Mouse (Mus musculus): Measurements from ENCODE around the gene Xirp1.
A peak's percentile ranks its signal among the peaks of the same experiment; 100 is the strongest.
"Not testable (repeated sequence)": the region's sequence is repeated elsewhere in the genome, so short reads cannot be mapped to it uniquely, and the experiment has no call there.

Gene Xirp1

GRCm38 (mm10) chr9:120016956-120017355 lies 6.4 kb downstream of the Xirp1 start:
- no peak for DNase-seq

- no peak for DNase-seq
These were observed 8.6 kb downstream of the Xirp1 start for GRCm38 (mm10) chr9:120014828-120015227.

DNA sequence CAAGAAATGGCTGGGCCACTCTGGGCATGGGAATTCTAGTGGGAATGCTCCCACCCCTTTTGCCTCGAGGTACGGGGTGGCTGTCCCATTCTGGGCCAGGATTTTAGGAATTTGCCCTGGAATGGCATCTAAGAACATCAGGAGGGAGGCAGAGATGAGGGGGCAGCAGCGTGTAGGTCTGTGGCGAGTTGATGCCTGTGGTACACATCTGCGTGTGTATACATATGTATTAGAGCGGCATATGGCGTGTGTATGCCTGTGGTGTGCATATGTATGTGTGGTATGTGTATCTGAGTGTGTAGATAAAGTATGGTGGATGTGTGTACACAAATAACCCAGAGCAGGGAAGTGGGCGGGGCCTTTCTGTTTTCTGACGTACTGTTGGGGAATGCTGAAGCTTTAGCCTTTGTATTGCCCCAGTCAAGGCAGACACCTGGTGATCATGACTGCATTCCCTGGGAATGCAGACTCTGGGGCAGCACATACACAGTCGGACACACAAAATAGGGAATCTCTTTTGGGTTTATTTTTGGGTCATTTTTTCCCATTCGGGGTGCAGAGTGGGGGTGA lies 10.1 kb downstream of the Xirp1 start:
- no peak for DNase-seq

- DNase-seq, result no peak
These were observed 10.6 kb downstream of the Xirp1 start for GRCm38 (mm10) chr9:120012781-120013180.

DNA sequence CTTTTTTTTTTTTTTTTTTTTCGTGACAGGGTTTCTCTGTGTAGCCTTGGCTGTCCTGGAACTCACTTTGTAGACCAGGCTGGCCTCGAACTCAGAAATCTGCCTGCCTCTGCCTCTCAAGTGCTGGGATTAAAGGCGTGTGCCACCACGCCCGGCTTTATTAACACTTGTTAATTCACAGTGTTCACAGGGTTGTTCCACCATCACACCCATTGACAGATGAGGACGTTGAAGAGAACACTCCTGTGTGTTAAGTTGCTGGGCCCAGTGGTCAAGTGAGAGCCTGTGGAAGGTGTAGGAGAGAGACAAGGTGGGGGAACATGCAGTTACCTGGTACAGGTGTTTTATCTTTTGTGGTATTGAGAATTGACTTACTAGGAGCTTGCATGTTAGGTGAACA lies 11.2 kb downstream of the Xirp1 start:
- DNase-seq, result not testable (repeated sequence)

GRCm38 (mm10) chr9:120011533-120011932 lies 11.9 kb downstream of the Xirp1 start:
- no peak for DNase-seq

- peak; percentile 100 for DNase-seq
These were observed 12.5 kb downstream of the Xirp1 start for GRCm38 (mm10) chr9:120010781-120011511.

DNA sequence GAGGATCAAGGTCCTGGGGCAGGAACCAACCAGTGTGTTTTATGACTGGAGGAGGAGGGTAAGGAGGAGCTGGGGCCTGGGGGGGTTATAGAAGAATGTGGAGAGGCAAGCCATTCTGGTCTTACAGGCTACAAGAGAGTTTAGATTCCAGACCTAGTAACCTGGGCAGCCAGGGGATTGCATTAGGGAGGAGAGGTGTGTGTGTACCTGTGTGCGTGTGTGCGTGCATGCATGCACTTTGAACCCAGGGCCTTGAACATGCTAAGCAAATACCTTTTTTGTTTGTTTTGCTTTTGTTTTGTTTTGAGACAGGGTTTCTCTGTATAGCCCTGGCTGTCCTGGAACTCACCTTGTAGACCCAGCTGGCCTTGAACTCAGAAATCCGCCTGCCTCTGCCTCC lies 13.5 kb downstream of the Xirp1 start:
- no peak for DNase-seq

- no peak for DNase-seq
These were observed 14.1 kb downstream of the Xirp1 start for GRCm38 (mm10) chr9:120009226-120009841.

- DNase-seq, result no peak
These were observed 15.6 kb downstream of the Xirp1 start for GRCm38 (mm10) chr9:120007833-120008232.

GRCm38 (mm10) chr9:120005936-120006335 lies 17.5 kb downstream of the Xirp1 start:
- DNase-seq, result no peak

DNA sequence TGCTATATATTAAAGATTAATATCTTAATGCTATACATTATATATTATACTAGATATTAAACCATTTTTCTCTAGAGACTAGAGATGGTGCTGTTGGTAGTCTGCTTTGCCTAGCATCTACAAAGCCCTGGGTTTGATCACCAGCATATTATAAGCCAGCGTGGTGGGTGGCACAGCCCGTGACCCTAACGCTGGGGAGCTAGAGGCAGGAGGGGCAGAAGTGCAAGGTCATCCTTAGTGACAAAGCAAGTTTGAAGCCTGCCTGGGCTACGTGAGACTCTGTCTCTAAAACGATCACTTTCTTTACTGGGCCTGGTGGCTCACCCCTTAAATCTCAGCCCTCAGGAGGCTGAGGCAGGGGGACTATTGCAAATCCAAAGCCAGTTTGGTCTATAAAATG lies 20.5 kb downstream of the Xirp1 start:
- no peak for DNase-seq

GRCm38 (mm10) chr9:120001945-120002725 lies 21.3 kb downstream of the Xirp1 start:
- DNase-seq, result peak; percentile 94

- peak; percentile 42 for DNase-seq
These were observed 22.6 kb downstream of the Xirp1 start for GRCm38 (mm10) chr9:120000761-120001160.

DNA sequence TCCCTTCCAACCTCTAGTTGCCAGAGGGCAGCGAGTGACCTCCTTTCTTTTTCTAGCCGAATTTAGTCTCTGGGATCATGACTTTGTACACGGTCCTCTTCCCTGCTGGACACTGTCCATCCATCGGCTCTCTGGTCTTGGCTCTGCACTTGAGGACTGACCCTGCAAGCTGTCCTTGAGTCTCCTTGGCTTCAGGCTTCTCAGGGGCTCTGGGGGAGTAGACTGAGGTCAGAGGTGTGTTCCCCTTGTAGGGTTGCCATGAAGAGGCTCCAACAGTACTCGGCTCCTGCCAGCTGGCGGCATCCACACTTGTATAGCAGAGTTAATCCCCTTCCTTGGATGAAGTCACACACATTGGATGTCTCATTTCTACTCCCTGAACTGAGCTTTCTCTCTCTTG lies 23.8 kb downstream of the Xirp1 start:
- DNase-seq, result no peak

DNA sequence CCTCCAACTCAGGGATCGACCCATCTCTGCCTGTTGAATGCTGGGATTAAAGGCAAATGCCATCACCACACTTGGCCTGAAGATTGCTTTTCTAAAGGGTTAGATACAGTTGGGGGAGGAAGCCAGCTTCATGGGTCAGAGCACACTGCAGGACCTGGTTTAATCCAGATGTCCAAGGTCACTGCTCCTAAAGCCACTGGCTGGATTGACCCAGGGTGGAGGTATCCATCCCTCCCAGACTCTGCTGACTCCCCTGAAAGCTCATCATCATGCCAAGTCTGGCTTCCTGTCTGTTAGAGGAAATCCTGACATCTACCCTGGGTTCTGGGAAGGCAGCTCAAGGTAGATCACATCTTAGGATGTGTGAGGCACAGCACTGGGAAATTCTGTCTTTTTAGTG lies 24.6 kb downstream of the Xirp1 start:
- DNase-seq, result no peak

DNA sequence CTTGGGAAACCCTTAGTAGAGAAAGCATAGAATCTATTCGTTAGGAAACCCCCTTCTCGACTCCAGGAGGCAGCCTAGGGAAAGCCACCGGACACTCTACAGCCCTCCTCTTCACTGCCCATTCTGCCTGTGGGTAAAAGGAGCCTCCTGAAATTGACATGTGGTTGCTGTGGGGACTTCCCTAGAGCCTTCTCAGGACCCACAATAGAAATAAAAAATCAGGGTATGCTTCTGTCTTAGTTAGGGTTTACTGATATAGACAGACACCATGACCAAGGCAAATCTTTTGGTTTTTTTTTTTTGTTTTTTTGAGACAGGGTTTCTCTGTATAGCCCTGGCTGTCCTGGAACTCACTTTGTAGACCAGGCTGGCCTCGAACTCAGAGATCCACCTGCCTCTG lies 27.3 kb downstream of the Xirp1 start:
- no peak for DNase-seq

DNA sequence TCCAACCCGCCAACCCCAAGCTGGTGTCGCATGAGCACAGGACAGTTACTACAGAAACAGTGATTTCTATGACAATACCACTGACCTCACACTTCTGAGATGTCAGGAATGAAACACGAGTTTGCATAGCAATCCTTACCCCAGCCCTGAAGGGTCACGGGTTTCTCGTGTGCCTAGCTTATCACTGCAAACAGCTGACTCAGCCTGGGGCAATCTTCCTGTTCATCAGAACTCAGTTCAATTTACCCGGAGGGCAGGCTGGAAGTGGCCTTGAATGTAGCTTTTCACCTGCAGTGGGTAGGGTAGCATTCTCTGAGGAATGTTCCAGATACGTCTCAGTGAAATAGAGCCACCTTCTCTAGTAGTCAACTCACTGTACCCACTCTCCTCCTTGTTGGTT lies 29.2 kb downstream of the Xirp1 start:
- DNase-seq, result no peak

DNA sequence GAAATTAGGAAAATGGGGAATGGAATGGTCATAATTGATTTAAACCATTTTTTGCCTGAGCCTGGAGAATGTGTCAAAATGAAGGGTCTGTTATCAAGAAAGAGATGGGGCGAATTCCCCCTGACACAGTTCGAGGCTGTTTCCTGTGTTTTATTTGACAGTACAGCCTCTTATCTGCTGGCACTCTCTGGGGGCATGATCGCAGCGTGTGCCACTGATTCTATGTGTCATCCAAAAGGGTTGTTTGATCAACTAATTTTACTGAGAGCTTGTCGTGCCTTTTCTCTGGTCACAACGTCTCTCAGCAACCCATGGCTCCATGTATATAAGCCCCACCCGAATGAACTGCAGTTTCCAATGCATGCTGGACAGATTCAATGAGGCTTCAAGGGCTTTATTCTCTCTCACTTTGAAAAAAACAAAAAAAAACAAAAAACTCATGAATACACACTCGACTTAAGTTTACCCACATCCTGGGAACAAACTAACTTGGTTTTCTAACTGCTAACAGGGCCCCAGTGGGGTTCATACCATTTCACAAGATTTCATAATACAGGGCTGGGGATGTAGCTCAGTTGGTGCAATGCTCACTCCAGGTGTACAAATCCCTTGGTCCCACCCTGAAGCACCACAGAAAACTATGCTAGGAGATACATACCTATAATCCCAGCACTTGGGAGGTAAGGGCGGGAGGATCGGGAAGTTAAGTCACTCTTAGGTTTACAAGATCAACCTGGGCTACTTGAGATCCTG lies 30.1 kb downstream of the Xirp1 start:
- DNase-seq, result no peak

- no peak for DNase-seq
These were observed 32.1 kb downstream of the Xirp1 start for GRCm38 (mm10) chr9:119991310-119991709.

- no peak for DNase-seq
These were observed 35.1 kb downstream of the Xirp1 start for GRCm38 (mm10) chr9:119988304-119988703.

- no peak for DNase-seq
These were observed 37.4 kb downstream of the Xirp1 start for GRCm38 (mm10) chr9:119985881-119986574.

Measured in kidney, adult 18-20 months (tissue).